Mouse (Mus musculus) cortical plate, adult 2 months (tissue): Measurements from ENCODE around the gene Mapkbp1.

Experiments
- CTCF ChIP-seq: fragments of 200-500 bp; IDR thresholded peaks from 2 replicates; pipeline ENCODE4 v1.5.1; 2011; ENCODE audit warnings: mild to moderate bottlenecking, control low read depth, low read length; ENCODE audit not compliant: insufficient read depth; ENCODE audit errors: extremely low read depth
- POLR2A ChIP-seq: fragments of 200-500 bp; IDR thresholded peaks from 2 replicates; pipeline ENCODE4 v1.6.1; 2011; ENCODE audit warnings: mild to moderate bottlenecking, low read length, control low read depth; ENCODE audit not compliant: insufficient read depth; ENCODE audit errors: extremely low read depth

DNA sequence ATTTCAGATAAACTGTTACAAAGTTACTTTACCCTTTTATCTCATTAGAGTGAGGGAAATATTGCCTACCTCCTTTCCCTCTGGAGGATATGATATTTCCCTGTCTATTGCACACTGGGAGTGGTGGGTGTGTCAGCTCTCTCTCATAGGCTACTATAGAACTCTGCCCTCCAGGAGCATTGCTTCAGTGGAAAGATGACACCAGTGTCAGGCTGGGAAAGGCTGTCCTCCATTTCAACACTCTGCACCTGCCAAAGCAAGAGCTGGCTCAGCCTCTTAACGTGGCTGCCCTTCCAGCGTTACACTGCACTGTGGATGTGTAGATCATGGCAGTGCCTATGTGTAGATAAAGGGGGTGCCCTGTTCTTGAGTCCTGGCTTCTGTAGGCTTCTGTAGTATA, 19.9 kb downstream of the Mapkbp1 start:
- TF ChIP-seq CTCF (no peak), POLR2A (no peak)
